Mouse (Mus musculus) regulatory T cell (primary cell): ENCODE measurements around the gene Btn2a2.

Experiments
- in situ Hi-C: fragments of 300-600 bp; cut with MboI, MseI; formaldehyde crosslinking; loops from one replicate; pipeline ENCODE4 v1.15.1; 2025; ENCODE audit warnings: high pct_unique_total_duplicates

Btn2a2 gene

DNA sequence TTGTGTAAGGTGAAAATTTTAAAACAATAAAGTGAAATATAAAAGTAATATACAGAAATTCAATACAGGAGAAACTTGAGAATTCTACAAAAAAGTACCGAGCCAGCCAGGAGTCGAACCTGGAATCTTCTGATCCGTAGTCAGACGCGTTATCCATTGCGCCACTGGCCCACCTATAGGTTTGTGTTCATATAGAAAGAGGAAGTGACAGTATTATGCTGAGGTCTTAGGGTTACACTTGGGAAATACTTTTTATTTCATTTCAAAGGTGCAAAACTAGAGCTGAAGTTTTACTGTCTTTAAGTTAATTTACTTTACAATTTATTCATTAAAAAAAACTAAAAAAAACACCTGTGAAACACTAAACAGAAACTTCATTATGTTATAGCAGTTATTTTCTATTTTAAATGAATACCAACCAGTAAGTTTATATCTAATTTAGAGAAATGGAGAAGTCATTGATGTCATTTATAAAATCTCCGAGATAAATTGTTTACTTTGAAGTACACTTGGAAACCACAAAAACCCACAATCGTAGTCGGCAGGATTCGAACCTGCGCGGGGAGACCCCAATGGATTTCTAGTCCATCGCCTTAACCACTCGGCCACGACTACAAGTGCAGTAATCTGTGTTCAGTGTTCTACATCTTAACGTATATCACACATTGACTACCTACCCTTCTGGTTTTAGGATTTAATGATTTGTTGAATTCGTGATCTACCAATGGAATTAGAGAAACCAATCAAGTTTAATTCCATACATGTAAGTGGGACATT lies 12.0 kb upstream of the Btn2a2 start:
- in situ Hi-C loops: loop anchor here (5.0 kb wide), 1 partner anchor 203 kb away; no protein-coding TSS in a partner anchor

DNA sequence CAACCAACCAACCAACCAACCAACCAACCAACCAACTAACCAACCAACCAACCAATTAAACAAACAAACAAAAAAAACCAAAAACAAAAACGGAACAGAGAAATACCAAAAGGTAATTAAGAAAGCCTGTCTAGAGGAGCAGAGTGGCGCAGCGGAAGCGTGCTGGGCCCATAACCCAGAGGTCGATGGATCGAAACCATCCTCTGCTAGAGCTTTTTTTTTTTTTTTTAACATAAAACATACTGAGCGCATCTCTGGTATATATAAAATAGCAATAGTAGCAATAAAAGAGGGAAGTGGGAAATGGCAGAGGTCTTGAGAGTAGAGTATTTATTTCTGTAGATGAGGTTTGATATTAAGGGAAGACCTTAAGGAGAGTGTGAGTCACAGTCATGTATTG lies 11.3 kb upstream of the Btn2a2 start:
- in situ Hi-C loops: loop anchor here (5.0 kb wide), 1 partner anchor 203 kb away; no protein-coding TSS in a partner anchor

DNA sequence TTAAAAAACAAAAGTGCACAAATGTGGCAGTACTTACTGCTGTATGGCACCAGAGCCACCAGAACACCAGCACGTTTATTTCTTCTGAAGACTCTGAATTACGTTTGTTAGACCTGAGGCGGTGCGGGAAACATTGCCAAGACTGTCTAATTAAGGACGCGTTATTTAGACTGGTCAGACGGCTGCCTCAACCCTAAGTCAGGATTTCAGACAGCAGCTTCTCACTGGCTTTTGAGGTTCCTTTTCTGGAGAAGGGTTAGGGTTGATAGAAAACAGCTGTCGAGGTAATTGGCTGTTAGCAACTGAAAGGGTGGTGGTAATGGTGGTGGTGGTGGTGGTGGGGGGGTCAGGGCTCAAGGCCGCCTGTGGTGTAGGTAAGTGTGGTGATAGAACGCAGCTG lies 10.0 kb upstream of the Btn2a2 start:
- in situ Hi-C loops: no loop called here

DNA sequence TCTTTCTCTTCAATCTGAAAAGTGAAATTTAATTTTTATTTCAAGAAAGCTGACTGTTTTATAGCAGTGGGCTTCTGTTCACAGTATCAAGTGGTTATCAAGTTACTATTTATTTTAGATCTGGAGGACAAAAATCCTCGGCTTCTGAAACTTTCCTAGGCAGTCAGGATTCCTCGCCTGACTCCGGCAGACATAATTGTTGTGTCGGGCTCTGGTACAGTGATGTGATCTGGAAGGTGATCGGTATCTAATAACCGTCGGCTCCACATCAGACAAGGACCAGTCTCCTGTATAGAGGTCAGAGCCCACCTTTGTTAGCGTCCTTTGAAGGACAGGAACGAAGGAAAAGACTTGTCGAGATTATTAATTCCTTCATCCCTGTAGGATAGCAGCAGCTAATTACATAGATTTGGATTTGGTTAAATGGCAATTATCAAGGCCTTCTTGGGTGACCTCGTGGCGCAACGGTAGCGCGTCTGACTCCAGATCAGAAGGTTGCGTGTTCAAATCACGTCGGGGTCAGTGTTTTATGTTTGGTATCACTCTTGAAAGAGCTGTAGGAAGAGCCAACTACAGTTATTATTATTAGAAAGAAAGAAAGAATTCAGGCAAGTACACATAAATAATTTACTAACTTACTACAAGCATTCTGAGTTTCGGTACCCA lies 9.1 kb upstream of the Btn2a2 start:
- in situ Hi-C loops: no loop called here

DNA sequence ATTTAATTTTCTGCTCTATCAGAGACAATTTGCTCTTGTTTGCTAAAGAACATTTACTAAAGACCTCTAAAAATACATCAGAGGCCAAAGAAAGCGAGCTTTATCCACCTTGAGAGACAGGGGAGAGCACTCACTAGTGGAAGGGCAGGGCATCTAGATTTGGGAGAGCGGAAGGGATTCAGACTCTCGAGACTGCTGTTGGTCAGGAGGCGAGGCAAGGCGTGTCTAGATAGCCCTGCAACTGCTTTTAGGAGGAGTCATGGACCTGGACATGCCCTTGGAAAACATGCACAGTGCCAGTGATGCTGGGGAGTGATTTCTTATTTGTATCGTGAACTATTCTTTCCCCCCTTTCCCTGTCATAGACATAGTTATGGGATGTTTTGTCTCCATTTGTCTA lies 6.9 kb upstream of the Btn2a2 start:
- in situ Hi-C loops: no loop called here

DNA sequence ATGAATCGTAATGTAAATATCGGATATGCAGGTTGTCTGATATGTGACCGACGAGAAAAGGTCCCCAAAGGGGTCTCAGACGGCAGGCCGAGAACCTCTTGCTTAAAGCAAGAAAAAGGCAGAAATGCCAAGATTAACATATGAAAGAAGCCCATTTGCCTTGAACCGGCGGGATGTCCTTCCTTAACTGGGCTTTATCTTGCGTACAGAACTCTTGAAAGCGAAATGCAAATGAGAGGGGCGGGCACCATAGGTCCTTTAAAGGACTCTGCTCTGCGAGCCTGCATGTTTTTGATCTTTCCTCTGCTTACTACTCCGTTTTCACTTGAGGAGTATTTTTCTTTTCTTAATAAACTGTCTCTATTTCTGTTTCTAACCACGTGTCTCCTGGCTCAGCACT lies 3.3 kb upstream of the Btn2a2 start:
- in situ Hi-C loops: no loop called here

DNA sequence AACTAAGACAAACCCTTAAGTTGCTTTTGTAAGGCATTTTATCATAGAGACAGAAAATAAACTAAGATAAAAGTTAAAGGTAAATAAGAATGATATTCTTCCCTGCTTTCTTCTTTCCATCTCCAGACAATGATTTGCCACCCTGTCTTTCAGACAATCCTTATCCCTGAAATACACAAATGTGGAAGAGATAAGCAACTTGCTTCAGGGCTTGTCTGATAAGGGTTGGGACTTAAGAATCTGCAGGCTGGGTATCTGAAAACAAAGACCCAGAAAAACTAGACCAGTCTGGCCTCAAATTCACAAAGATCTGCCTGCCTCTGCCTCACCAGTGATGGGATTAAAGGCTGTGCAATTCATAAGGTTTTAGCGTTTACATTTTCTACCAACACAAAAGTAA lies 2.6 kb upstream of the Btn2a2 start:
- in situ Hi-C loops: no loop called here

DNA sequence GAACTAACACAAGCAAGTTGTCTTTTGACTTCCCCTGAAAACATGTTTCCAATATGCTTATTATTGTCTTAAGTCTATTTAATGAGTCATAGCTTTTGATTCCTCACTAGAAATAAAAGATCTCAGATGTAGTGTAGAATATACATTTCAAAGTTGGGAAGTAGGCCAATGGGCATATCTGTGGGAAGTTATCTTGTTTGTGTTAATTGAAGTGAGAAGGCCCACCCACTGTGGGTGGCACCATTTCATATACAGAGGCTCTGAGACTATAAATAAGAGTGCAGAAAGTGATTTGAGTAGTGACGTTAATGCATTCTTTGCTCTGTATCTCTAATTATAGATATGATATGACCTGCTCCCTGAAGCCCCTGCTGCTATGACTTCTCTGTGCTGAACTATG lies 2.2 kb upstream of the Btn2a2 start:
- in situ Hi-C loops: no loop called here

DNA sequence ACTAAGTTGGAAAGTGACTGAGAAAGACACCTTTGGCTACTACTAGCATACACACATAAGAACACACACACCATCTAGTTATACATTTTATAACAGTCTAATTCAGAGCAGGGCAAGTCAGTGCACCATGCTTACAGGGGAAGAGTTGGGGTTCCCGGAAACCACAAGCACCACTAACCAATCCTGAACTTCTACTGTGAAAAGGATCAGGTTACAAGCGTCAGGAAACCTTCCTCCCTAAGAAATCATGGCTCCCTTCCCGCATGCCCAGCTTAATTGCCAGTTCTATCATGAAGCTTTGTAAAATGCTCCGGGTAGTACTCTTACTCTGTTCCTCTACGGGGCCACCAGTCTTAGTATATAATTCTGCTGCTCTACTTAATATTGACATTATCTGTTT lies 3.4 kb downstream of the Btn2a2 start:
- in situ Hi-C loops: no loop called here

DNA sequence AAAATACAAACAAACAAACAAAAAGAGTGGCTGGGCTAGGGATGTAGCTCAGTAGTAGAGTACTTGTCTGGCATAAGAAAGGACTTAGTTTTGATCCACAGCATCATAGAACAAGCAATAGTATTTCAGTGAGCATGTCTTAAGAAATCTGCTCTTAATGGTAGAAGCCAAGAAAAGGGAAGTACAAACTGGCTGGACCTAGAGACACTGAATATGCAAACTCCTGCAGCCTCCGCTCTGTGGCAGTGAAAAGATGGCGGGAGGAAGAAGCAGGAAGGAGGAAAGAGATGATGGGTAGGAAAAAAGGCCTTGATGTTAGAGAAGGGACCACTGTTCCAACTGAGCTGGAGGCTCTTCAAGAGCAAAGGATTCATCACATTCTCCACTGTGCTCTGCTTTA lies 5.5 kb downstream of the Btn2a2 start:
- in situ Hi-C loops: no loop called here

DNA sequence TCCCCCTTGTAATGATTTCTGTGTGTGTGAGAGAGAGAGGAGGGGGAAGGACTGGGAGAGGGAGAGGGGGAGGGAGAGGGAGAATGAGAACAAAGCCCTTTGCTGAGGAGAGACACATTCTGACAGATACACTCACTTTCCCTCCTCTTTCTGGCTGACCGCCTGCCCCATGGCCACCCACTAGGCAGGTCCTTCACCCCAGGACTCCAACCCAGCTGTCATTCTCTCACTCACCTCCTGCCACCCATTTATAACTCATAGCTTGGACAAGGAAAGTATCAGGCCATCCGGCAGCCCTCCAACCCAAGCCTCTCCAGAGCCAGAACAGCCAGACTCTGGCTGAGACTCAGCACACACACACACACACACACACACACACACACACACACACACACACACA lies 13.0 kb downstream of the Btn2a2 start:
- in situ Hi-C loops: no loop called here

DNA sequence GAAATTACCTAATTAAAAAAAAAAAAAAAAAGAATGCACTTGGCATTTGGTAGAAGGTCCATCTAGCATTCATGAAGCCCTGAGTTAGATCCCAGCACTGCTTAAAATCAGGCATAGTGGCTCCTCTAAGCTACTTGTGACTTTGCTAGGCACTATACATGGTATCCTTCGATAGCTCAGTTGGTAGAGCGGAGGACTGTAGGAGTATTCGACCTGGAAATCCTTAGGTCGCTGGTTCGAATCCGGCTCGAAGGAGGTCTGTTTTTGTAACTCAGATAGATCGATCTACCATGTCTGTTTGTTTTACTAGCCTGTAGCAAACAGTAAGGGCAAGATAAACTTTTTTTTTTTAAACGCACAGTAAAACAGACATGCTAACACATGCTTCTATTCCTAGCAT lies 21.7 kb downstream of the Btn2a2 start:
- in situ Hi-C loops: no loop called here

DNA sequence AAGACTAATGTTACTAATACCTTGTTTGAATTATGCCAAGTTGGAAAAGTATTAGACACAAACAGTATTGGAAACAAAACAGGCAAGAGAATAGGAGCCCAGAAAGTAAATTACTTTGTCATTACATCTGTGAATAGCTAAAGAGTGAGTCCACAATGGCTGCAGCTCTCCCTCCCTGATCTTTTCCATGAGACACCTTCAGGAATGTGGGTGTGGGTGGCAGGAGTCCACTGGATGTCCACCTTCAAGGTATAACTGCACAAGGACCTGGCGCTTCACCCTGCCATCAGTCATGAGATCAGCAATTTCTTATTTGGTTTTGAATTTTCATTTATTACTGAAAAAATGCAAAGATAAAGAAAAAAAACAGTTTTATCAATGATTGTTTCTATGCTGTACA lies 22.4 kb downstream of the Btn2a2 start:
- in situ Hi-C loops: no loop called here

DNA sequence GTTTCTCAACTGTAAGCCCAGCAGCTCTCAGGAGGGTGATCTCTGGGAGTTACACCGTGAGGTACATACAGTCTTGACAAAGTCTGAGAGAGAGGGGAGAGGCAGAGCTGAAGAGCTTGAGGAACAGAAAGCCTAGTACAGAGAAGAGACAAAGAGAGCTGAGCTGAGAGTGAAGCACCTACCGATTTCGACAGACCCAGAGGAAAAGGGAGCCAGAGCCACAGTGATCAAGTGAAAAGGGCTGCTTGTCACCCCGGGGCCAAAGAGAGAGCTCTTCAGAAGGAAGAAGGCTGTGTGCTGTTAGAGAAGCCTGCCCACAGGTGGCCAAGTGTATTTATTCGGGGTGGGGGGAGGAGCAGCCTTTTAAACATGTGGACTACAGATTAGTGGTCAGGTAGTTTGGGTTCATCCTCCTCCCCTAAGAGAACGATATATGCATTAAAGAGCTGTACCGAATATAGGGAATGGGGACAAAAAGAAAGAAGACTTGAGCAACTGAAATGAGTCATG lies 23.0 kb downstream of the Btn2a2 start, which contains the start of gene Btn1a1:
TSS of gene Btn1a1 (minus strand) at position 302 of the 510 bp plus-strand sequence.
- in situ Hi-C loops: no loop called here

DNA sequence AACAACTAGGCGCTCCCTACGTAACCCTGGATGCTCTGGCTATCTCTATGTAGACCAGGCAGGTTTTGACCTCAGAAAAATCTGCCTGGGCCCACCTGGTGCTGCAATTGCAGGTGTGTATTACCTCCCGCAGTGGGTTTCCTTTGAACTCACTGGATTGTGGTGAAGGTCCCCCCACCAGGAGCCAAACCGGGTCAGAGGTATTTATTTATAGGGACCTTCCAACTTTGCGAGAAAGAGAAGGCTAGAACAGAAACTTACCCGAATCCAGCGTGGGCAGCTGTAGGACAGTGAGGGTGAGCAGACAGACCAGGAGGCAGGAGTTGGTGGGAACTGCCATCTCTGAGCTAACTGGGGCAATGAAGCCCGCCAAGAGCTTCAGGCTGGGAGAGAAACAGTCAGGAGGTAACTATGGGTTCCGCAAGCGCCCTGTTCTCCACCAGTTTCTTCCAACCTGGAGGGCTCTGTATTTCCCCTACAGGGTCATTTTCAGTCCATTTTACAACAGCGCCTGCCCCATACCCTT lies 23.8 kb downstream of the Btn2a2 start:
- in situ Hi-C loops: loop anchor here (5.0 kb wide), 1 partner anchor 42 kb away; no protein-coding TSS in a partner anchor

DNA sequence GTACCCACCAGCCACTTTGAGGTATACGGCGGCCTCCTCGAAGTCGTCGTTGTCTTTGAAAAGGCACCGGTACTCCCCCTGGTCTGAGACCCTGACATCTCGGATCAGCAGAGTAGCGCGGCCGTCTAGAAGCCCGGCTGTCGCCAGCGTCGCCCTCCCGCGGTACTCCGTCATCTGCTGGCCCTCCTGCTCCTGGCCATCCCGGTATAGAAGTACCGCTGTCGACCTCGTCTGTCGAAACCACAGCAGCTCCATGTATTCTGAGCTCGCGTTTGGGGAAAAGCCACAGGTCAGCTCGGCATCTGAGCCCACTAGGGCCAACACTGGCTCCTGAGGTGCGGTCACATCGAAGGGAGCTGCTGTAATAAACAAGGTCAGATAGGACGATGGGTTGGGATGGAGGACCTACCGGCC lies 24.4 kb downstream of the Btn2a2 start:
- in situ Hi-C loops: loop anchor here (5.0 kb wide), 1 partner anchor 43 kb away; no protein-coding TSS in a partner anchor

DNA sequence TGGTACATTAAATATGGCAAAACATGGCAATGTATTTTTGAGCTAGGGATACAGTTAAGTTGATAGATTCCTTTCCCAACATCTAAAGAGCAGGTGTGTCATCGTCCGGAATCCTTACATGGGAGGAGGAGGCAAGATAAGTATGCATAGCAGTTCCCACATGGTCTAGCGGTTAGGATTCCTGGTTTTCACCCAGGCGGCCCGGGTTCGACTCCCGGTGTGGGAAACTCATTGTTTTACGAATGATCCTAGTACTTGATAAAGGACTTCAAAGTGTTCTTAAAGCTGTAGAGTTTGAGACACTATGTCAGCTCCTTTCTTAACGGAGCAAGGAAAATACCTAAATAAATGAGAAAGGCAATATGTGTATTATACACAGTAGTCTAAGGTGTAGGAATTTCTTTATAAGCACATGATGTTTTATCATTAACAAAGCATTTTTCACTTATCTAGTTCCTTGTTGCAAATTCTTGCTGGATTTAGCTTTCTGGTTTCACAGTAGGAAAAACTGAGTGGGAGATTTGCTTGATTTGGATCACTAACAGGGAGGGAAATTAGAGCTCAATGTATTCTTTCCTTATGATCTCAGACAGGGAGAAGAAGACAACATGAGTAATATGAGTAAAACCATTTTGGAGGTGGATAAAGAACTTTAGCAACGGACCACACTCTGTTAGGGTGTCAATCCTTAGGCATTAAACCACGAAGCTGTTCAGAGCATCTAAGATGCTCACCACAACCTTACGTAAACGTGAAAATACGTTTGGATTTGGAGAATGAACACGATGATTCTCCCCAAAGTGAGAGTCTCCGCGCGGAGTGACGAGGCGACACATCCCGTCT lies 25.1 kb downstream of the Btn2a2 start:
- in situ Hi-C loops: loop anchor here (5.0 kb wide), 1 partner anchor 44 kb away; no protein-coding TSS in a partner anchor

DNA sequence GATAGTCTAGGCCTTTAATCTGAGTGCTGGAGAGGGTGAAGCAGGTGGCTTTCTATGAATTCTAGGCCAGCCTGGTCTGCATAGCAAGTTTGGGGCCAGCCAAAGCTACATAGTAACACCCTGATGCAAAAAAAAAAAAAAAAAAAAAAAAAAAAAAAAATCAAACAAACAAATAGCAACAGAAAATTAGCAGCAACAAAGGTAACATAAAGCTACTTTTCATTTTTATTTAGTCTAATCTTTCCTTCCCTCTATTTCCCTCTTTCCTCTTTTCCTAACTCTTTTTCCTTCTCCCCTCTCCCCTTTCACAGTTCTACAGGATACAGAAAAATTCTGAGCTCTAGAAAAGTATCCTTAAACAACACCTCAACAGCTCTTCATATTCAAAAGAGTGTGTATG lies 26.0 kb downstream of the Btn2a2 start:
- in situ Hi-C loops: loop anchor here (5.0 kb wide), 1 partner anchor 45 kb away; no protein-coding TSS in a partner anchor

DNA sequence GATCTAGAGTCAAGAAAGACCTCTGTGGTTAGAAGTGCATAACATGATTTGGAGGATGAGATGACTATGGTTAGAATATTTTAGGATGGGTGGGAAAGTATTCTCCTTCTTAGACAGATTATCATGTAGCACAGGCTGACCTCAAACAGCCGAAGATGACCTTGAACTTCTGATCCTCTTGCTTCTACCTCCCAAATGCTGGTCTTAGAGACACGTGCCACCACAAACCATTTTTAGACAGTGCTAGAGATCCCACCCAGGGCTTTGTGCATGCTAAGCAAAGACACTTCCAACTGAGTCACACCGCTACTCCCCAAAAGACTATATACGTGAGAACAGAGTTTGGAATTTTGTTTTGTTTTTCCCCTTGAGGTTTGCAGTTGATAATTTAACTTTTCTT lies 26.6 kb downstream of the Btn2a2 start:
- in situ Hi-C loops: loop anchor here (5.0 kb wide), 1 partner anchor 45 kb away; no protein-coding TSS in a partner anchor

DNA sequence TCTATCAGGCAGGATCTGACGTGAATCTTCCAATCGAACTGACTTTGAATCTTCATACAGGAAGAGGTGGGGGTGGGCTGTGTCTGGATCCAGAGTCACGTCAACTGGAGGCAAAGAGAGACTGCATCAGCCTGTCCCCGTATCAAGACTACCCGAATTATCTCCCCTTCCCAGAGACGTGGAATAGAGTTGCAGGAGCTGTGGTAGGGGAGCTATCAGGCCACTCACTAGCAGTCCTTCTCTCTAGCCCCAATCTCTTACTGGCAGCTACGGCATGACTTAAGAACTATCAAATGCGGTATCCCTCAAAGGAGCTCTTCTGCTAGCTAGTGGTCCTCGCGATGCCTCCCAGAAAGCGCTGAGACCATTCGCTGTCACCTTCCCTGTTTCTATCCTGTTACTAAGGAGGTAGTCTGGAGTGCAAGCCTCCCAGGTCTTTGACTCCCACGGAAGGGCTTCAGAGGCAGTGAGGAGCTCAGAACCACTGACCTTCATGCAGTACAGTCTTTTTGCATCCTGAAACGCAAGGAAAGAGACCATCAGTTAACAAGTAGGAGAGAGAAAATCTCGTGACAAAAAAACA lies 29.3 kb downstream of the Btn2a2 start:
- in situ Hi-C loops: loop anchor here (10.0 kb wide), 1 partner anchor 1175 kb away; no protein-coding TSS in a partner anchor

DNA sequence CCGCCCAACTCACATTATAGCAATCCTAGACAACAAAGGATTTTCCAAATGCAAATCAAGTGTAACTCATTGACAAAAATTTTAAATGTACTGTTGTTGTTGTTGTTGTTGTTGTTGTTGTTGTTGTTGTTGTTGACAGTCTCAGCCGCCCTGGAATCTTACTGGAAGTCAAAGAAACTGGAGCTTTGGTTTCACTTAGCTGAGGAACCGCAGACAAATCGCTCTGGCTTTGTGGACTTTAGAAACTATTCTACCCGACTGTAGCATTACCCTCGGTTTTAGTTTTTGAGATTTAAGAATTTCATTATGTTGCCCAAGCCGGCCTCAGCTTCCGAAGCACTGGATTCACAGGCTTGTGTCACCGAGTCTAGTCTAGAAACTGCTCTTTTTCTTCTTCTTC lies 34.7 kb downstream of the Btn2a2 start:
- in situ Hi-C loops: loop anchor here (10.0 kb wide), 1 partner anchor 1181 kb away; no protein-coding TSS in a partner anchor
